Mouse (Mus musculus): ENCODE results near the gene Iba57. TPM values are rescaled to one million over a fixed set of nuclear protein-coding genes. Genes with fewer than 3 reads are reported as not detected.

Gene Iba57
- 1 to 10 TPM; 8.4 to 9.3 TPM for polyA plus RNA-seq (2017; shearing (Covaris generic))

GRCm38 (mm10) chr11:59163255-59164236 lies at the start of gene Iba57:
TSS of gene Iba57 (minus strand) at chr11:59163739.

GRCm38 (mm10) chr11:59208153-59208831 lies 44.8 kb upstream of the Iba57 start, which contains the start of gene 2310033P09Rik:
TSS of gene 2310033P09Rik (plus strand) at chr11:59208321.

DNA sequence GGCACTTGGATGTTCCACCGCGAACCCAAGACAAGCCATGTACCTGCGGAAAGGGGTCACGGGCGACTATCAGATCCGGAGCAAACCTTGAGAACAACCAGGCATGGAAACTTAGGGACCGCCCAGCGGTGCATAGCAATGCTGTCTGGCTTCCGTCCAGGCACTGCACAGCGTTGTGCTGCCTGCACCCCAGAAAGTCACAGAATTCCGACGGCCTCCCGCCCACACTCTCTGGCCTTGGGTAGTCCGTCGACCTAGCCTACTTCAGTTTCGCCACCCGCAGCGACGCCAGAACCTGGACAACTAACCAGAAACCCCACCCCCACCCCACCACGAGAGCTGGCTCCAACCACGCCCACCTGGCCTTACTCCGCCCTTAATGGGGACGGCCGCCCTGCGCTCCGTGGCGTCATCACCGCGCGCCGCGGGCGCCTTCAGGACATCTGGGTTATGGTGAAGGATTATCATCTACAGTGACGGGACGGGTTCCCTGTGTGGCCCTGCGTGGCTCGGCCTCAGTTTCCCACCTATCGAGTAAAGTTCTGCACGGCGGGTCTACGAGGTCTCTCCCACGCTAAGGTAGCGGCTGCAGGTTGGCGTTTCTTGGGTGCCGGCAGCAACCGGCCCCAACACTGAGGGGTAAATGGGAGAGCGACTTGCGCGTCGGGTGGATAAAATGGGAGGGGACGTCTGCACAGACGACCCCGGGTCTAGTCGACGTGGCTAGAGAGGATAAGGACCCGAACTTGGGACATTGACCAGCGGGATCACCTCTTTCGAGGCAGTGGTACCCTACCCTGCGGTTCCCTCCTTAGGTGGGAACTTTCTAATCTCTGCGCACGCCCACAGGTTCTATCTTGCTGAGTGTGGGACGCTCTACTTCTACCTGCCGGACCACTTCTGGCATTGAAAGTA lies 38.8 kb upstream of the Iba57 start, which contains the start of gene Mrpl55:
Gene Mrpl55, plus strand, starts transcription at position 406 of the 915 bp plus-strand sequence.

DNA sequence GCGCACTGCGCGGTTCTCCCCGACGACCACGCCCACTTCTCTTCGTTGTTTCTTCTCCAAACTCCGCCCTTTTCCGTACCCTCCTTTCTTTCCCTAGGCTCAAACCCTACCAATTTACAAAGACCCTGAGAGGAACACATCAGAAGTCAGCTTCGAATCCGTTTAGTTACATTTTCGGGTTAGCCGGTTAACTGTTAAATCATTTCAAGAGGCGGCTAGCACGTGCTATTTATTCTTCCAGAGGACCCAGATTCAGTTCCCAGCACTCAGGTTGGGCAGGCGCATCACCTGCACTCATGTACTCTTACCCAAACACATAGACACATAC lies 28.5 kb upstream of the Iba57 start, which contains the start of gene Guk1:
Gene Guk1, minus strand, starts transcription at position 154 of the 328 bp plus-strand sequence.

DNA sequence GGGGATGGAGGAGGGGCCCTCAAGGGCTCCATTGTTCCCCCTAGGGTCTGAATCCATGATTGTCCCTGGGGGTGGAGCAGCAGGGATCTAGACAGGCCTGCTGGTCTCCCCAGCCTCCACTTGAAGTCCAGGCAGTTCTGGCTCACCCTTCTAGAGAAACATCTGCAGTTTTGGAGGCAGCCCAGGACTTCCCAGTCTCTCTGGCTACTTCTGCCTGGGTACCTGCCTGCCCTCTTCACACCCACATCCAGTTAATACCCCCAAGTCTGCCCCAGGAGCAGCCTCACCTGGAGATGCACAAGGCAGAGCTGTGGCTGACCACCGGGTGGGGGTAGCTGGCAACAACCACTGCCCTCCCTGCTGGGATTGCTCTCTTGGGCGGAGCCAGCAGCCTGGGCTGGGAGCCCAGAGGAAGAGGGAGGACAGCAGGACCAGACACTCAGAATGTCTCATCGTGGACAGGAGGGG lies 19.4 kb upstream of the Iba57 start, which contains the start of gene Gjc2:
Gene Gjc2, minus strand, starts transcription at position 350 of the 468 bp plus-strand sequence.

GRCm38 (mm10) chr11:59135904-59136452 lies 27.6 kb downstream of the Iba57 start, which contains the start of gene Obscn:
TSS of gene Obscn (minus strand) at chr11:59136402.

Other genes with a start within 250 kb of the Iba57 start
- gene Btnl10, start 245.8 kb downstream of the Iba57 start, polyA plus RNA-seq (2017; shearing (Covaris generic)): under 1 TPM; 0.14 to 0.20 TPM
- gene Rnf187, start 224.8 kb downstream of the Iba57 start, polyA plus RNA-seq (2017; shearing (Covaris generic)): 100 to 1,000 TPM; 243 to 248 TPM
- gene Hist3h2ba, start 214.8 kb downstream of the Iba57 start, polyA plus RNA-seq (2017; shearing (Covaris generic)): 10 to 100 TPM; 14.4 to 22.3 TPM
- gene Hist3h2a, start 209.1 kb downstream of the Iba57 start, polyA plus RNA-seq (2017; shearing (Covaris generic)): 10 to 100 TPM in 1 of 2 experiments, 1 to 10 TPM in 1; 8.1 to 13.0 TPM
- gene Trim17, start 209.1 kb downstream of the Iba57 start, polyA plus RNA-seq (2017; shearing (Covaris generic)): under 1 TPM; 0.06 to 0.60 TPM
- gene Trim11, start 185.6 kb downstream of the Iba57 start, polyA plus RNA-seq (2017; shearing (Covaris generic)): 10 to 100 TPM; 38.4 to 42.4 TPM
- gene Obscn, start 27.3 kb downstream of the Iba57 start, polyA plus RNA-seq (2017; shearing (Covaris generic)): under 1 TPM; 0.01 to 0.08 TPM
- not detected for gene Gjc2, start 19.5 kb upstream of the Iba57 start, polyA plus RNA-seq (2017; shearing (Covaris generic))
- gene Guk1, start 28.5 kb upstream of the Iba57 start, polyA plus RNA-seq (2017; shearing (Covaris generic)): 100 to 1,000 TPM in 1 of 2 experiments, 10 to 100 TPM in 1; 64.2 to 103 TPM
- 10 to 100 TPM; 37.4 to 52.8 TPM for gene Mrpl55, start 38.7 kb upstream of the Iba57 start, polyA plus RNA-seq (2017; shearing (Covaris generic))
- gene 2310033P09Rik, start 44.6 kb upstream of the Iba57 start, polyA plus RNA-seq (2017; shearing (Covaris generic)): 10 to 100 TPM; 30.3 to 44.6 TPM
- gene Arf1, start 64.5 kb upstream of the Iba57 start, polyA plus RNA-seq (2017; shearing (Covaris generic)): 100 to 1,000 TPM; 488 to 499 TPM
- not detected for gene Wnt3a, start 127.0 kb upstream of the Iba57 start, polyA plus RNA-seq (2017; shearing (Covaris generic))
- gene Wnt9a, start 143.2 kb upstream of the Iba57 start, polyA plus RNA-seq (2017; shearing (Covaris generic)): under 1 TPM in 1 of 2 experiments, not detected in 1; 0.05 TPM
- gene Prss38, start 211.9 kb upstream of the Iba57 start, polyA plus RNA-seq (2017; shearing (Covaris generic)): under 1 TPM in 1 of 2 experiments, not detected in 1; 0.55 TPM

All from activated CD4-positive, CD25-positive, alpha-beta regulatory T cell (primary cell).